Mouse (Mus musculus): ENCODE measurements at regions not wholly inside any gene's neighbourhood (a gene's known extent, or its start where the extent isn't known, plus 50 kb on each side); places are given as distances from the start of the nearest gene placed in this dataset.

- no peak for DNase-seq (ENCODE audit: low read depth, low spot score)
Measured at GRCm38 (mm10) chr2:166242786-166243521, 87.5 kb upstream of the Sulf2 start.

GRCm38 (mm10) chr2:166241310-166241709 is 85.8 kb upstream of the Sulf2 start:
- no peak for DNase-seq (ENCODE audit: low read depth, low spot score)

GRCm38 (mm10) chr2:166240056-166240455 is 84.6 kb upstream of the Sulf2 start:
- no peak for DNase-seq (ENCODE audit: low read depth, low spot score)

- no peak for DNase-seq (ENCODE audit: low read depth, low spot score)
Measured at GRCm38 (mm10) chr2:166237554-166238269, 82.2 kb upstream of the Sulf2 start.

- no peak for DNase-seq (ENCODE audit: low read depth, low spot score)
Measured at GRCm38 (mm10) chr2:166236102-166236501, 80.6 kb upstream of the Sulf2 start.

- DNase-seq (ENCODE audit: low read depth, low spot score): no peak
Measured at GRCm38 (mm10) chr2:166234579-166235212, 79.2 kb upstream of the Sulf2 start.

GRCm38 (mm10) chr2:166233246-166233645 is 77.8 kb upstream of the Sulf2 start:
- no peak for DNase-seq (ENCODE audit: low read depth, low spot score)

- no peak for DNase-seq (ENCODE audit: low read depth, low spot score)
Measured at GRCm38 (mm10) chr2:166232376-166232775, 76.9 kb upstream of the Sulf2 start.

GRCm38 (mm10) chr2:166230617-166231016 is 75.2 kb upstream of the Sulf2 start:
- no peak for DNase-seq (ENCODE audit: low read depth, low spot score)

GRCm38 (mm10) chr2:166228356-166228755 is 72.9 kb upstream of the Sulf2 start:
- DNase-seq (ENCODE audit: low read depth, low spot score): no peak

- no peak for DNase-seq (ENCODE audit: low read depth, low spot score)
Measured at GRCm38 (mm10) chr2:166227496-166227895, 72.0 kb upstream of the Sulf2 start.

GRCm38 (mm10) chr2:166226929-166227328 is 71.5 kb upstream of the Sulf2 start:
- DNase-seq (ENCODE audit: low read depth, low spot score): no peak

GRCm38 (mm10) chr2:166226331-166226730 is 70.9 kb upstream of the Sulf2 start:
- DNase-seq (ENCODE audit: low read depth, low spot score): no peak

GRCm38 (mm10) chr2:166225354-166225753 is 69.9 kb upstream of the Sulf2 start:
- no peak for DNase-seq (ENCODE audit: low read depth, low spot score)

- DNase-seq (ENCODE audit: low read depth, low spot score): no peak
Measured at GRCm38 (mm10) chr2:166218783-166219182, 63.3 kb upstream of the Sulf2 start.

GRCm38 (mm10) chr2:166216512-166216865 is 61.0 kb upstream of the Sulf2 start:
- DNase-seq (ENCODE audit: low read depth, low spot score): no peak

GRCm38 (mm10) chr2:166215610-166216511 is 60.4 kb upstream of the Sulf2 start:
- peak; percentile 46 for DNase-seq (ENCODE audit: low read depth, low spot score)

GRCm38 (mm10) chr2:166215191-166215590 is 59.7 kb upstream of the Sulf2 start:
- no peak for DNase-seq (ENCODE audit: low read depth, low spot score)

- no peak for DNase-seq (ENCODE audit: low read depth, low spot score)
Measured at GRCm38 (mm10) chr2:166207145-166207508, 51.7 kb upstream of the Sulf2 start.

- DNase-seq (ENCODE audit: low read depth, low spot score): no peak
Measured at GRCm38 (mm10) chr2:166206396-166207144, 51.1 kb upstream of the Sulf2 start.
